Mouse (Mus musculus) liver, adult 2 months (tissue): ENCODE results near the gene Gins2. TPM values are rescaled to one million over a fixed set of nuclear protein-coding genes. Genes with fewer than 3 reads are reported as not detected.

Source experiments
- DNase-seq: peaks from one replicate; pipeline ENCODE4 v3.0.0-alpha.2; 2011; ENCODE audit warnings: low read depth, low spot score; ENCODE audit errors: extremely low read depth
- H3K27ac ChIP-seq: fragments of 200-500 bp; replicated peaks from 2 replicates; pipeline ENCODE4 v1.5.1; 2012; ENCODE audit warnings: low read depth, mild to moderate bottlenecking, control low read depth, inconsistent platforms, low read length; ENCODE audit not compliant: insufficient read depth
- H3K27me3 ChIP-seq: fragments of 200-500 bp; 2 replicates; pipeline ENCODE4 v1.6.1; 2012; ENCODE audit warnings: mild to moderate bottlenecking, moderate library complexity, low read length, inconsistent platforms; ENCODE audit not compliant: control insufficient read depth, insufficient read depth
- H3K36me3 ChIP-seq: fragments of 200-500 bp; 2 replicates; pipeline ENCODE4 v1.6.1; 2012; ENCODE audit warnings: low read length, inconsistent platforms; ENCODE audit not compliant: control insufficient read depth, insufficient read depth
- H3K4me1 ChIP-seq: fragments of 200-500 bp; 2 replicates; pipeline ENCODE4 v1.6.1; 2011; ENCODE audit warnings: low read length; ENCODE audit not compliant: control insufficient read depth, insufficient read depth
- H3K4me3 ChIP-seq: fragments of 200-500 bp; 2 replicates; pipeline ENCODE4 v1.5.1; 2011; ENCODE audit warnings: low read depth, mild to moderate bottlenecking, control low read depth, low read length, moderate library complexity; ENCODE audit not compliant: insufficient read depth
- H3K79me2 ChIP-seq: fragments of 200-500 bp; 2 replicates; pipeline ENCODE4 v1.6.1; 2012; ENCODE audit warnings: inconsistent platforms, mild to moderate bottlenecking, low read length, moderate library complexity; ENCODE audit not compliant: control insufficient read depth, insufficient read depth
- H3K9ac ChIP-seq: fragments of 200-500 bp; 2 replicates; pipeline ENCODE4 v1.6.1; 2012; ENCODE audit warnings: low read depth, mild to moderate bottlenecking, control low read depth, inconsistent platforms, low read length
- CTCF ChIP-seq: fragments of 200-500 bp; IDR thresholded peaks from 2 replicates; pipeline ENCODE4 v1.5.1; 2011; ENCODE audit warnings: low read depth, low read length, control low read depth
- POLR2A ChIP-seq: fragments of 200-500 bp; IDR thresholded peaks from 2 replicates; pipeline ENCODE4 v1.6.1; 2011; ENCODE audit warnings: low read length, control low read depth; ENCODE audit not compliant: insufficient read depth; ENCODE audit errors: extremely low read depth
- WGBS: fragments of 180-500 bp; shearing (Covaris S2); methylation state at CpG from one replicate; pipeline ENCODE4 v1.1.7; 2018; 5-methylcytosine and 5-hydroxymethylcytosine counted together
- polyA plus RNA-seq: library from polyadenylated mRNA; depleted of rRNA; stranded (reverse); fragments of >200 nt; gene quantifications from 2 replicates; pipeline ENCODE4 v1.2.3, GENCODE M21; 2012
- total RNA-seq: library from RNA; depleted of rRNA; stranded (reverse); fragments of >200 nt; gene quantifications from 2 replicates; pipeline ENCODE4 v1.2.3, GENCODE M21; 2014

The Gins2 gene
- total and polyA plus RNA-seq, 2 experiments, result 0.37 to 1.9 TPM

DNA sequence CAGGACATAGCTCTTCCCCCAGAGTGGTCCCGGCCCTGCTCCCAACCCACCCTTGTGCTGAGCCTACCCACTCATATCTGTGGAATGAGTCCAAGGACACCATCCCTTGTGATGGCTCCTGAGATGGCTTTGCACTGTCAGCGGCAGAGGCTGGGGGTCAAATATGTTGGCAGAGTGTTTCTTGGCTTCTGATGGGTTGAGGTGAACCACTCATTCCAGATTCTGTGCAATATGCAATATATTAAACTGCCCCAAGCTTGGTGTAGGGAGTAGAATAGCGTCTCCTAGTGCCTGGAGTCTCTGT, 37.5 kb downstream of the Gins2 start:
- Histone ChIP-seq H3K36me3 (no peaks in the 10 kb centered on the region), H3K4me1 (peaks cover 12% of the 10 kb centered on the region), H3K79me2 (peaks cover 86% of the 10 kb centered on the region), H3K4me3 (no peak overlapping the region), H3K27ac (no peak overlapping the region), H3K27me3 (no peaks in the 10 kb centered on the region), H3K9ac (no peak overlapping the region)
- TF ChIP-seq CTCF (no peak), POLR2A (no peak)
- 72% methylated on average over 3 of the region's 3 CpGs for WGBS
- no peak for DNase-seq

DNA sequence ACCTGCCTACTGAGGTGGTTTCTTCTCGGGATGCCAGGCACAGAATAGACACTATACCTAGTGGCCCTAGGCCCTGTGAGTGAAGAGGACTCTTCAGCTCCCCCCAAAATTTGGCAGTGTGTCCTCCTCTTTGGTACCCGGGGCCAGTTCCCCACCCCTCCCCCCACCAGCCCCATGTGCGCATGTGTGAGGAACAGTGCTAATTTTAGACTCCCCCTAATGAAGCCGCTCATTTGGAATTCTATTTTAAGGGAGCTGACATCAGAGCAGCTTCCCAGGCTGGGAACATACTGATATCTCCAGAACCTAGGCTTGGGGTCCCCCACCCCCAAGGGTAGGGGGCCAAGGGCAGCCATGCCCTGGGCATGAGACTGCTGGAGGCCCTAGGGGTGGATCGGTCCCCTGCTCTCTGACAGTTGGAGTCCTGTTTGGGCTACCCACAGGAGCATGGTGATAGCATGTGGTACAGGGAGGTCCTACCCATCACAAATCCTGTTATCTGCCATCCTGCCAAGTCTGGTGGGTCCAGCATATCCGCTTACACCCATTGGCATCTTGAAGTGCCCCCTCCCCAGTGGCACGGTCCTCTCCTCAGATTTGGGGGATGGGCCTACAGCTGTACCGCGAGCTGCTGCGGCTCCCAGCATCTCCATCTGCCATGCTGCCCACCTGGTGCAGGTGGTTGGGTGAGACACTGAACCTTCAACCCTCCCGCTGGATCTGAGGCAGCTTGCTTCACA, 38.0 kb downstream of the Gins2 start:
- H3K4me3 ChIP-seq, result no peak overlapping the region
- H3K27me3 ChIP-seq, result no peaks in the 10 kb centered on the region
- TF ChIP-seq POLR2A (no peak), CTCF (no peak)
- H3K4me1 ChIP-seq, result peaks cover 12% of the 10 kb centered on the region
- WGBS, result 86% methylated on average over 11 of the region's 11 CpGs
- no peak overlapping the region for H3K9ac ChIP-seq
- H3K36me3 ChIP-seq, result no peaks in the 10 kb centered on the region
- H3K27ac ChIP-seq, result no peak overlapping the region
- DNase-seq, result no peak
- H3K79me2 ChIP-seq, result peaks cover 86% of the 10 kb centered on the region

DNA sequence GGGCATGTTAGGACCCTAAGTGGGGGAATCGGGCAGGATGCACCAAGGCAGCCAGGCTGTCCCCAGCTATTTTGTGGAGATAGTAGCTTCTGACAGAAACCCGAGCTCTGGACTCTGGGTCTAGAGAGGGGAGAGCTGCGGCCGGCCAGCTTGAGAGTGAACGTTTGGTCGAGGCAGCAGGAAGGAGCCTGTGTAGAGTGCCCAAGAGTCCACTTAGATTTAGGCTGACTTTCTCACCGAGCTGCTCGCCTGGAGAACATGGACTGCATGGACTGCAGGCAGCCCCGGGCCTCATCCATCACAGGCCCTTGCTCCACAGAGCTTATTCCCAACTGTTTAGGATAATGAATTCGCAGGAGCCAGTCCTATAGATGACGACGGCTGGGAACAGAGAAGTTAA, 38.7 kb downstream of the Gins2 start:
- WGBS, result 86% methylated on average over 12 of the region's 12 CpGs
- peaks cover 16% of the 10 kb centered on the region for H3K4me1 ChIP-seq
- H3K79me2 ChIP-seq, result peaks cover 86% of the 10 kb centered on the region
- no peak overlapping the region for H3K9ac ChIP-seq
- H3K36me3 ChIP-seq, result no peaks in the 10 kb centered on the region
- H3K27me3 ChIP-seq, result no peaks in the 10 kb centered on the region
- no peak overlapping the region for H3K4me3 ChIP-seq
- DNase-seq, result no peak
- TF ChIP-seq POLR2A (no peak), CTCF (no peak)
- H3K27ac ChIP-seq, result no peak overlapping the region

DNA sequence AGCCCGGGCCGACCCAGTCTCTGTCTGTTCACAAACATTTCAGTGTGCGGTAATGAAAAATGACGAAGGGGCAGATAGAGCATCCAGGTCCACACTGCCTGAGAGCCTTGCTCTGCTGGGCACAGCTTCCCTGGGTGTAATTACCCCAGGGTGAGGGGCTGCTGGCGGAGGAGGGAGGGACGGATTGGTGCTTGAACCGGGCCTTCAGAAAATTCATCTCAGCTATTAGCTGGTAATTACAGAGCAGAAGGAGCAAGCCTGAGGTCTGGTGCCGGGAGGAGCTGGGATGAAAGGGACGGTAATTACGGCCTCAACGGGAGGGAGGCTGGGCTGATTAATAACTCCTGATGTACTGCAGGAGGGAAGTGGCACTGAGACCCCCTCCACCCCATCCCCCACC, 39.2 kb downstream of the Gins2 start:
- Histone ChIP-seq H3K4me1 (peaks cover 19% of the 10 kb centered on the region), H3K36me3 (no peaks in the 10 kb centered on the region), H3K27ac (no peak overlapping the region), H3K9ac (no peak overlapping the region), H3K79me2 (peaks cover 86% of the 10 kb centered on the region), H3K4me3 (no peak overlapping the region), H3K27me3 (no peaks in the 10 kb centered on the region)
- WGBS, result 77% methylated on average over 11 of the region's 11 CpGs
- TF ChIP-seq POLR2A, result no peak
- no peak for TF ChIP-seq CTCF
- no peak for DNase-seq

DNA sequence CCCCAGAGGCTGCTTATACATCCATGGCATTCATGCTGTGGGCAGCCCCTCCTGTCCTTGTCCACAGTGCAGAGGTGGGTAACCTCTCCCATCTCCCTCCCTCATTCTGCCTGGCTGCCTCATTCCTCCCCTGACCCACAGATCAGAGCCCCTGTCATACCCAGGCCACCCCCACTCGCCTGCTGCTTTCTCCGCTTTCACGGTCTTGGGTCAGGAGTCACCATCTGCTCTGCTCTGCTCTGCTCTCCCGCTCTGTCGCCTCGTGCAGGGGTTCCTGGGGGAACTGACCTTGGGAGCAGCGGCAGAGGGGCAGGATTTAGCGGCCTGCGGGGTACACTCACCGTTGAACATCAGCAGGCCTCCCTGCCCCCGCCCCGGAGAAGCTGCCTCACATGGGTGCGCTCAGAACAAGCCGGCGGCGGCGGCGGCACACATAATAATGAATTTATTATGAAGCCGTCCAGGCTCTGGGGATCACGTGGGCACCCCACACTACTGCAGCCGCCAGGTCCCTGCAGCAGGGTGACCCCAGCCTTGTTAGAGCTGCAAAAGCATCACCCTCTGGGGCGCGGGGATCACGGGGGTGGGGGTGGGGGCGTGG, 39.7 kb downstream of the Gins2 start:
- H3K4me3 ChIP-seq, result no peak overlapping the region
- DNase-seq, result no peak
- H3K27ac ChIP-seq, result no peak overlapping the region
- H3K27me3 ChIP-seq, result no peaks in the 10 kb centered on the region
- TF ChIP-seq POLR2A, result no peak
- TF ChIP-seq CTCF, result no peak
- peaks cover 88% of the 10 kb centered on the region for H3K79me2 ChIP-seq
- H3K9ac ChIP-seq, result no peak overlapping the region
- peaks cover 24% of the 10 kb centered on the region for H3K4me1 ChIP-seq
- H3K36me3 ChIP-seq, result no peaks in the 10 kb centered on the region
- 71% methylated on average over 25 of the region's 25 CpGs for WGBS

DNA sequence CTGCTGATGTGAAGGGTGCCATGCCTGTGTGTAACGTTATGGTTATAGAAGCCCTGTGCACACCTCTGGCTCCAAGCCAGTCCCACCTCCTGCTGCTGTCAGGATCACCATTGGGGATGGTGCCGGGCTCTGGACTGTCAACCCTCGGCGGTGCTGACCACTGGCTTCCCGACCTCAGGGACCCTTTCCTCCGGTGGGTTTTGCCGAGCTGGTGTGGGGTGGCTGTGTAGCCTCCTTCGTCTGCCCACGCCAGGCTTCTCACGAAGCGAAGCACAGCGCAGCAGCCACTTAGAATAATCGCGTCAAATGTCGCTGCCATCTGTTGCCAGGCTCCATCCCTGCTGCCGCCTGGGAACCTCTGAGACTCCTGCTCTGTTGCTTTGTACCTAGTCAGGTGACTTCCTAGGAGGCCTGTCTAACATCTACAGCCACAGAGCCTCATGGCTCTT, 40.8 kb downstream of the Gins2 start:
- H3K27me3 ChIP-seq, result no peaks in the 10 kb centered on the region
- peaks cover 78% of the 10 kb centered on the region for H3K79me2 ChIP-seq
- H3K4me3 ChIP-seq, result no peak overlapping the region
- H3K36me3 ChIP-seq, result no peaks in the 10 kb centered on the region
- no peak for TF ChIP-seq CTCF
- no peak for TF ChIP-seq POLR2A
- peak overlapping the region; percentile 50 for H3K27ac ChIP-seq
- peak overlapping the region; percentile 31 for H3K9ac ChIP-seq
- 68% methylated on average over 16 of the region's 16 CpGs for WGBS
- H3K4me1 ChIP-seq, result peaks cover 30% of the 10 kb centered on the region
- DNase-seq, result no peak
